Mouse (Mus musculus): Measurements from ENCODE around the gene Ntn5.

Ntn5 gene

GRCm38 (mm10) chr7:45697894-45698293 is 14.1 kb downstream of the Ntn5 start:
- no peak for DNase-seq (ENCODE audit: low spot score in 2 of 2)

- no peak for DNase-seq (ENCODE audit: low spot score in 2 of 2)
These were observed 15.8 kb downstream of the Ntn5 start, which contains the start of gene Car11 for GRCm38 (mm10) chr7:45699523-45700141. Car11 (plus strand) TSS chr7:45699843.

- peak in 1 of 2 experiments; percentile 74 for DNase-seq (ENCODE audit: low spot score in 2 of 2)
These were observed 16.6 kb downstream of the Ntn5 start for GRCm38 (mm10) chr7:45700301-45701015.

GRCm38 (mm10) chr7:45701072-45701471 is 17.2 kb downstream of the Ntn5 start:
- no peak for DNase-seq (ENCODE audit: low spot score in 2 of 2)

- no peak for DNase-seq (ENCODE audit: low spot score in 2 of 2)
These were observed 17.8 kb downstream of the Ntn5 start for GRCm38 (mm10) chr7:45701607-45702006.

- no peak for DNase-seq (ENCODE audit: low spot score in 2 of 2)
These were observed 18.5 kb downstream of the Ntn5 start for GRCm38 (mm10) chr7:45702316-45702715.

- DNase-seq (ENCODE audit: low spot score in 2 of 2) = no peak
These were observed 19.1 kb downstream of the Ntn5 start for GRCm38 (mm10) chr7:45702809-45703520.

GRCm38 (mm10) chr7:45703521-45704033 is 19.8 kb downstream of the Ntn5 start:
- DNase-seq (ENCODE audit: low spot score in 2 of 2) = no peak

GRCm38 (mm10) chr7:45704046-45704559 is 20.3 kb downstream of the Ntn5 start:
- peak; percentile 38 to 59 for DNase-seq (ENCODE audit: low spot score in 2 of 2)

- peak; percentile 78 to 93 for DNase-seq (ENCODE audit: low spot score in 2 of 2)
These were observed 21.1 kb downstream of the Ntn5 start, which contains the start of gene Dbp for GRCm38 (mm10) chr7:45704730-45705442. Dbp (plus strand) TSS chr7:45705088.

- no peak for DNase-seq (ENCODE audit: low spot score in 2 of 2)
These were observed 21.6 kb downstream of the Ntn5 start for GRCm38 (mm10) chr7:45705443-45705864.

GRCm38 (mm10) chr7:45705873-45706281 is 22.1 kb downstream of the Ntn5 start:
- peak; percentile 42 to 66 for DNase-seq (ENCODE audit: low spot score in 2 of 2)

GRCm38 (mm10) chr7:45706721-45707241 is 23.0 kb downstream of the Ntn5 start:
- peak; percentile 73 to 88 for DNase-seq (ENCODE audit: low spot score in 2 of 2)

- peak; percentile 72 to 89 for DNase-seq (ENCODE audit: low spot score in 2 of 2)
These were observed 23.6 kb downstream of the Ntn5 start for GRCm38 (mm10) chr7:45707375-45707967.

- no peak for DNase-seq (ENCODE audit: low spot score in 2 of 2)
These were observed 24.5 kb downstream of the Ntn5 start for GRCm38 (mm10) chr7:45708221-45708761.

- DNase-seq (ENCODE audit: low spot score in 2 of 2) = no peak
These were observed 25.2 kb downstream of the Ntn5 start for GRCm38 (mm10) chr7:45709036-45709435.

GRCm38 (mm10) chr7:45709677-45710355 is 26.0 kb downstream of the Ntn5 start:
- DNase-seq (ENCODE audit: low spot score in 2 of 2) = no peak

- DNase-seq (ENCODE audit: low spot score in 2 of 2) = no peak
These were observed 26.8 kb downstream of the Ntn5 start for GRCm38 (mm10) chr7:45710477-45711191.

All from spleen, postnatal 10 days (tissue).